Mouse (Mus musculus) bone marrow, adult 2 months (tissue): ENCODE data around the gene Antxr2.

Experiments
- CTCF ChIP-seq: fragments of 200-500 bp; IDR thresholded peaks from 2 replicates; pipeline ENCODE4 v1.5.1; 2011; ENCODE audit warnings: low read length, control low read depth; ENCODE audit not compliant: control insufficient read depth, insufficient read depth
- POLR2A ChIP-seq: fragments of 200-500 bp; IDR thresholded peaks from 2 replicates; pipeline ENCODE4 v1.6.1; 2011; ENCODE audit warnings: low read depth, mild to moderate bottlenecking, control low read depth, low read length, borderline replicate concordance; ENCODE audit not compliant: control insufficient read depth

- TF ChIP-seq CTCF (no peak), POLR2A (no peak)
Measured at GRCm38 (mm10) chr5:98032803-98033420, 2.1 kb upstream of the Antxr2 start.
